Mouse (Mus musculus) limb, embryonic 14.5 days (tissue): ENCODE results near the gene Gm9857. TPM values are rescaled to one million over a fixed set of nuclear protein-coding genes. Genes with fewer than 3 reads are reported as not detected.

ENCODE experiments used
- ATAC-seq: fragments of 200-750 bp; cut with Nextera tagmentation; 2 replicates; pipeline ENCODE4 v1.8.0; 2017; ENCODE audit warnings: low read depth, moderate number of reproducible peaks, moderate TSS enrichment; ENCODE audit not compliant: low FRiP score
- DNase-seq: peaks from one replicate; pipeline ENCODE4 v3.0.0-alpha.2; 2015; ENCODE audit warnings: low spot score
- H3K27ac ChIP-seq: fragments of 300-500 bp; sonication (generic); replicated peaks from 2 replicates; pipeline ENCODE4 v1.5.1; 2014; ENCODE audit warnings: low read depth, mild to moderate bottlenecking, low read length, moderate library complexity, mixed read lengths
- H3K27me3 ChIP-seq: fragments of 300-500 bp; sonication (generic); 2 replicates; pipeline ENCODE4 v1.6.1; 2014; ENCODE audit warnings: low read length, mixed read lengths; ENCODE audit not compliant: control insufficient read depth, insufficient read depth
- H3K36me3 ChIP-seq: fragments of 300-500 bp; sonication (generic); 2 replicates; pipeline ENCODE4 v1.6.1; 2014; ENCODE audit warnings: mild to moderate bottlenecking, low read length, moderate library complexity, mixed read lengths; ENCODE audit not compliant: control insufficient read depth, insufficient read depth
- H3K4me1 ChIP-seq: fragments of 300-500 bp; sonication (generic); 2 replicates; pipeline ENCODE4 v1.6.1; 2014; ENCODE audit warnings: antibody characterized with exemption, low read length, mixed read lengths; ENCODE audit not compliant: control insufficient read depth, insufficient read depth
- H3K4me2 ChIP-seq: fragments of 300-500 bp; sonication (generic); replicated peaks from 2 replicates; pipeline ENCODE4 v1.6.1; 2014; ENCODE audit warnings: low read depth, mild to moderate bottlenecking, low read length, moderate library complexity; ENCODE audit not compliant: severe bottlenecking
- H3K4me3 ChIP-seq: fragments of 300-500 bp; sonication (generic); replicated peaks from 2 replicates; pipeline ENCODE4 v1.5.1; 2014; ENCODE audit warnings: low read length
- H3K9ac ChIP-seq: fragments of 300-500 bp; sonication (generic); 2 replicates; pipeline ENCODE4 v1.6.1; 2014; ENCODE audit warnings: mild to moderate bottlenecking, low read depth, low read length, moderate library complexity; ENCODE audit not compliant: severe bottlenecking
- H3K9me3 ChIP-seq: fragments of 300-500 bp; sonication (generic); 2 replicates; pipeline ENCODE4 v1.6.1; 2016; ENCODE audit warnings: low read length; ENCODE audit not compliant: control insufficient read depth
- POLR2A ChIP-seq: fragments of 200-500 bp; IDR thresholded peaks from 2 replicates; pipeline ENCODE4 v1.8.0; 2012; ENCODE audit warnings: inconsistent platforms, mild to moderate bottlenecking, moderate library complexity, borderline replicate concordance; ENCODE audit not compliant: insufficient read depth, insufficient read length; ENCODE audit errors: extremely low read depth
- WGBS: fragments of 180-500 bp; shearing (Covaris S2); extraction: QIAGEN DNeasy Blood & Tissue Kit; methylation state at CpG from one replicate; pipeline ENCODE4 v1.1.7; 2014; 5-methylcytosine and 5-hydroxymethylcytosine counted together
- polyA plus RNA-seq, 2 experiments: library from polyadenylated mRNA; depleted of rRNA in 1 of 2; stranded (reverse) in 1 of 2; unstranded in 1 of 2; fragments of >200 nt; fragmentation: Nextera tagmentation in 1 of 2; extraction: Ambion mirVana in 1 of 2; gene quantifications; 2 replicates each; pipeline versions ENCODE4 v1.2.1 to v1.2.3; 2012 to 2014

Gm9857 gene
- polyA plus RNA-seq, 2 experiments: 1.2 TPM; not detected in 1

GRCm38 (mm10) chr3:108977340-108978030 lies 37.2 kb upstream of the Gm9857 start:
- TF ChIP-seq POLR2A: no peak

GRCm38 (mm10) chr3:108974920-108975485 lies 34.8 kb upstream of the Gm9857 start:
- TF ChIP-seq POLR2A: no peak
- Histone ChIP-seq H3K27ac (no peak overlapping the region), H3K36me3 (peaks cover 63% of the 10 kb centered on the region), H3K4me2 (no peak overlapping the region), H3K27me3 (no peaks in the 10 kb centered on the region), H3K9ac (no peak overlapping the region), H3K4me3 (no peak overlapping the region), H3K9me3 (no peaks in the 10 kb centered on the region), H3K4me1 (no peaks in the 10 kb centered on the region)
- WGBS: 83% methylated on average over 15 of the region's 15 CpGs
- no peak for DNase-seq
- no peak for ATAC-seq

More at GRCm38 (mm10) chr3:108977340-108978030, 37.2 kb upstream of the Gm9857 start:
- ATAC-seq: no peak
- Histone ChIP-seq H3K27ac (no peak overlapping the region), H3K4me2 (no peak overlapping the region), H3K27me3 (no peaks in the 10 kb centered on the region), H3K36me3 (peaks cover 58% of the 10 kb centered on the region), H3K9me3 (no peaks in the 10 kb centered on the region), H3K4me1 (no peaks in the 10 kb centered on the region), H3K9ac (no peak overlapping the region), H3K4me3 (no peak overlapping the region)
- no peak for DNase-seq
- 94% methylated on average over 13 of the region's 13 CpGs for WGBS

GRCm38 (mm10) chr3:108973980-108974660 lies 33.9 kb upstream of the Gm9857 start:
- H3K4me1 ChIP-seq: no peaks in the 10 kb centered on the region
- ATAC-seq: no peak
- 83% methylated on average over 13 of the region's 13 CpGs for WGBS
- no peak for TF ChIP-seq POLR2A
- no peak overlapping the region for H3K4me2 ChIP-seq
- H3K9ac ChIP-seq: no peak overlapping the region
- no peak overlapping the region for H3K27ac ChIP-seq
- H3K36me3 ChIP-seq: peaks cover 54% of the 10 kb centered on the region
- no peaks in the 10 kb centered on the region for H3K9me3 ChIP-seq
- DNase-seq: no peak
- no peak overlapping the region for H3K4me3 ChIP-seq
- H3K27me3 ChIP-seq: no peaks in the 10 kb centered on the region

GRCm38 (mm10) chr3:108966051-108966450 lies 25.8 kb upstream of the Gm9857 start:
- no peak for ATAC-seq

GRCm38 (mm10) chr3:108964361-108965044 lies 24.3 kb upstream of the Gm9857 start:
- DNase-seq: no peak
- H3K9ac ChIP-seq: no peak overlapping the region

More at GRCm38 (mm10) chr3:108966051-108966450, 25.8 kb upstream of the Gm9857 start:
- Histone ChIP-seq H3K36me3 (peaks cover 7% of the 10 kb centered on the region; the same call in 1 of the 2 replicates), H3K9me3 (no peaks in the 10 kb centered on the region), H3K4me1 (no peaks in the 10 kb centered on the region), H3K9ac (no peak overlapping the region), H3K4me2 (no peak overlapping the region), H3K27ac (no peak overlapping the region), H3K4me3 (no peak overlapping the region), H3K27me3 (no peaks in the 10 kb centered on the region)
- no peak for TF ChIP-seq POLR2A
- 96% methylated on average over 3 of the region's 3 CpGs for WGBS
- no peak for DNase-seq

More at GRCm38 (mm10) chr3:108964361-108965044, 24.3 kb upstream of the Gm9857 start:
- Histone ChIP-seq H3K27me3 (no peaks in the 10 kb centered on the region), H3K4me3 (no peak overlapping the region), H3K27ac (no peak overlapping the region), H3K4me1 (peaks cover 5% of the 10 kb centered on the region; the same call in 1 of the 2 replicates), H3K4me2 (no peak overlapping the region), H3K36me3 (no peaks in the 10 kb centered on the region), H3K9me3 (no peaks in the 10 kb centered on the region)
- TF ChIP-seq POLR2A: no peak
- ATAC-seq: no peak
- 79% methylated on average over 7 of the region's 7 CpGs for WGBS
